Mouse (Mus musculus) bone marrow macrophage, adult 2 months (primary cell): ENCODE measurements around the gene Wnt11.

ENCODE experiments used
- CTCF ChIP-seq: IDR thresholded peaks from 2 replicates; pipeline ENCODE4 v1.5.1; 2012; ENCODE audit warnings: low read depth, mild to moderate bottlenecking, low read length, moderate library complexity
- POLR2A ChIP-seq: IDR thresholded peaks from 2 replicates; pipeline ENCODE4 v1.6.1; 2012; ENCODE audit warnings: mild to moderate bottlenecking, low read depth, low read length, borderline replicate concordance

GRCm38 (mm10) chr7:98893144-98893543, 58.2 kb downstream of the Wnt11 start:
- no peak for TF ChIP-seq CTCF
- TF ChIP-seq POLR2A = no peak
